Mouse (Mus musculus) limb, embryonic 11.5 days (tissue): ENCODE results near the gene Gm7029. TPM values are rescaled to one million over a fixed set of nuclear protein-coding genes. Genes with fewer than 3 reads are reported as not detected.
A peak's percentile ranks its signal among the peaks of the same experiment; 100 is the strongest.

ENCODE experiments used
- ATAC-seq: fragments of 200-750 bp; cut with Nextera tagmentation; 2 replicates; pipeline ENCODE4 v1.8.0; 2017; ENCODE audit warnings: low read depth; ENCODE audit not compliant: insufficient number of reproducible peaks, low FRiP score, low TSS enrichment
- DNase-seq: peaks from one replicate; pipeline ENCODE4 v3.0.0-alpha.2; 2015; ENCODE audit warnings: low spot score
- H3K27ac ChIP-seq: fragments of 300-500 bp; sonication (generic); replicated peaks from 2 replicates; pipeline ENCODE4 v1.5.1; 2014; ENCODE audit warnings: low read depth, mild to moderate bottlenecking, low read length
- H3K27me3 ChIP-seq: fragments of 300-500 bp; sonication (generic); 2 replicates; pipeline ENCODE4 v1.6.1; 2014; ENCODE audit warnings: mild to moderate bottlenecking, low read length, mixed read lengths; ENCODE audit not compliant: control insufficient read depth, insufficient read depth
- H3K36me3 ChIP-seq: fragments of 300-500 bp; sonication (generic); 2 replicates; pipeline ENCODE4 v1.6.1; 2014; ENCODE audit warnings: mild to moderate bottlenecking, low read length, moderate library complexity, mixed read lengths; ENCODE audit not compliant: control insufficient read depth, insufficient read depth
- H3K4me1 ChIP-seq: fragments of 300-500 bp; sonication (generic); 2 replicates; pipeline ENCODE4 v1.6.1; 2014; ENCODE audit warnings: low read length, mixed read lengths; ENCODE audit not compliant: control insufficient read depth, insufficient read depth
- H3K4me2 ChIP-seq: fragments of 300-500 bp; sonication (generic); 2 replicates; pipeline ENCODE4 v1.6.1; 2014; ENCODE audit warnings: low read depth, mild to moderate bottlenecking, moderate library complexity; ENCODE audit not compliant: severe bottlenecking
- H3K4me3 ChIP-seq: fragments of 300-500 bp; sonication (generic); 2 replicates; pipeline ENCODE4 v1.5.1; 2014; ENCODE audit warnings: low read depth, low read length
- H3K9ac ChIP-seq: fragments of 300-500 bp; sonication (generic); 2 replicates; pipeline ENCODE4 v1.6.1; 2014; ENCODE audit warnings: mild to moderate bottlenecking, low read length
- H3K9me3 ChIP-seq: fragments of 300-500 bp; sonication (generic); 2 replicates; pipeline ENCODE4 v1.6.1; 2016; ENCODE audit warnings: low read length; ENCODE audit not compliant: control insufficient read depth
- WGBS: fragments of 180-500 bp; shearing (Covaris S2); extraction: QIAGEN DNeasy Blood & Tissue Kit; methylation state at CpG from one replicate; pipeline ENCODE4 v1.1.7; 2014; 5-methylcytosine and 5-hydroxymethylcytosine counted together
- polyA plus RNA-seq: library from polyadenylated mRNA; unstranded; fragments of >200 nt; fragmentation: Nextera tagmentation; extraction: Ambion mirVana; gene quantifications from 2 replicates; pipeline ENCODE4 v1.2.1, GENCODE M21; 2014

The Gm7029 gene
- polyA plus RNA-seq, 1 experiment from 2014 or later, result not detected

GRCm38 (mm10) chr17:33913905-33914304 lies 40.3 kb downstream of the Gm7029 start:
- Histone ChIP-seq H3K4me1 (peaks cover 18% of the 10 kb centered on the region), H3K36me3 (peaks cover 34% of the 10 kb centered on the region), H3K27ac (no peak overlapping the region; the same call in 1 of the 2 replicates), H3K4me2 (no peak overlapping the region), H3K9me3 (no peaks in the 10 kb centered on the region), H3K9ac (no peak overlapping the region), H3K27me3 (no peaks in the 10 kb centered on the region), H3K4me3 (no peak overlapping the region)
- no peak for DNase-seq
- WGBS, result 97% methylated on average over 8 of the region's 8 CpGs
- ATAC-seq, result no peak

- 74% methylated on average over 13 of the region's 13 CpGs for WGBS
- H3K4me2 ChIP-seq, result peak overlapping the region; percentile 54; the same call in 1 of the 2 replicates
- peaks cover 34% of the 10 kb centered on the region for H3K36me3 ChIP-seq
- H3K9me3 ChIP-seq, result no peaks in the 10 kb centered on the region
- ATAC-seq (no peak), DNase-seq (no peak)
- H3K27me3 ChIP-seq, result no peaks in the 10 kb centered on the region
- no peak overlapping the region; the same call in 1 of the 2 replicates for H3K4me3 ChIP-seq
- H3K4me1 ChIP-seq, result peaks cover 22% of the 10 kb centered on the region
- H3K27ac ChIP-seq, result no peak overlapping the region
- H3K9ac ChIP-seq, result peak overlapping the region; percentile 12; the same call in 1 of the 2 replicates
These were observed 41.3 kb downstream of the Gm7029 start for GRCm38 (mm10) chr17:33914969-33915391.

- Histone ChIP-seq H3K27me3 (no peaks in the 10 kb centered on the region), H3K9me3 (no peaks in the 10 kb centered on the region), H3K4me3 (peak within 1 kb of the TSS; percentile 59), H3K36me3 (peaks cover 34% of the 10 kb centered on the region), H3K4me2 (peak within 1 kb of the TSS; percentile 54), H3K4me1 (peaks cover 18% of the 10 kb centered on the region; the same call in 1 of the 2 replicates), H3K27ac (peak within 1 kb of the TSS; percentile 83), H3K9ac (peak within 1 kb of the TSS; percentile 56)
- WGBS, result under 1% methylated on average over 31 of the region's 34 CpGs
- DNase-seq (peak; percentile 95), ATAC-seq (peak; percentile 89)
These were observed 42.1 kb downstream of the Gm7029 start, which contains the start of the genes Tapbp and Zbtb22 for GRCm38 (mm10) chr17:33915671-33916250. Gene Tapbp (plus strand): TSS chr17:33915899. Gene Zbtb22 (plus strand): TSS chr17:33915904.

- peaks cover 31% of the 10 kb centered on the region for H3K36me3 ChIP-seq
- 1% methylated on average over 19 of the region's 20 CpGs for WGBS
These were observed 42.7 kb downstream of the Gm7029 start for GRCm38 (mm10) chr17:33916294-33916693.

GRCm38 (mm10) chr17:33916847-33917655 lies 43.4 kb downstream of the Gm7029 start:
- WGBS, result 77% methylated on average over 31 of the region's 31 CpGs
- Histone ChIP-seq H3K4me2 (peak overlapping the region; percentile 54), H3K9ac (no peak overlapping the region), H3K4me3 (peak overlapping the region; percentile 59), H3K4me1 (peaks cover 18% of the 10 kb centered on the region; the same call in 1 of the 2 replicates), H3K9me3 (no peaks in the 10 kb centered on the region), H3K27ac (no peak overlapping the region), H3K27me3 (no peaks in the 10 kb centered on the region), H3K36me3 (peaks cover 24% of the 10 kb centered on the region)
- no peak for ATAC-seq
- no peak for DNase-seq

More at GRCm38 (mm10) chr17:33916294-33916693, 42.7 kb downstream of the Gm7029 start:
- no peaks in the 10 kb centered on the region for H3K9me3 ChIP-seq
- H3K4me2 ChIP-seq, result peak overlapping the region; percentile 54
- H3K4me1 ChIP-seq, result peaks cover 18% of the 10 kb centered on the region; the same call in 1 of the 2 replicates
- H3K4me3 ChIP-seq, result peak overlapping the region; percentile 59
- H3K27me3 ChIP-seq, result no peaks in the 10 kb centered on the region
- ATAC-seq, result peak; percentile 24; the same call in 1 of the 2 replicates
- peak overlapping the region; percentile 83 for H3K27ac ChIP-seq
- H3K9ac ChIP-seq, result peak overlapping the region; percentile 56
- no peak for DNase-seq

GRCm38 (mm10) chr17:33917656-33918292 lies 44.1 kb downstream of the Gm7029 start:
- 76% methylated on average over 18 of the region's 18 CpGs for WGBS
- H3K27ac ChIP-seq, result no peak overlapping the region
- H3K36me3 ChIP-seq, result peaks cover 18% of the 10 kb centered on the region
- no peaks in the 10 kb centered on the region for H3K27me3 ChIP-seq
- 0 out of 2 replicates have a peak overlapping the region, but pooled peaks have one; percentile 14 for H3K4me3 ChIP-seq
- H3K9ac ChIP-seq, result no peak overlapping the region
- ATAC-seq, result no peak
- no peak overlapping the region for H3K4me2 ChIP-seq
- peaks cover 18% of the 10 kb centered on the region; the same call in 1 of the 2 replicates for H3K4me1 ChIP-seq
- no peaks in the 10 kb centered on the region for H3K9me3 ChIP-seq
- no peak for DNase-seq

GRCm38 (mm10) chr17:33918293-33919203 lies 44.9 kb downstream of the Gm7029 start:
- no peak overlapping the region for H3K27ac ChIP-seq
- H3K4me1 ChIP-seq, result peaks cover 18% of the 10 kb centered on the region; the same call in 1 of the 2 replicates
- H3K4me2 ChIP-seq, result peak overlapping the region; percentile 98
- H3K9me3 ChIP-seq, result no peaks in the 10 kb centered on the region
- DNase-seq (no peak), ATAC-seq (no peak)
- 58% methylated on average over 37 of the region's 37 CpGs for WGBS
- peak overlapping the region; percentile 60 for H3K4me3 ChIP-seq
- H3K27me3 ChIP-seq, result no peaks in the 10 kb centered on the region
- no peak overlapping the region for H3K9ac ChIP-seq
- H3K36me3 ChIP-seq, result peaks cover 14% of the 10 kb centered on the region
